Mouse (Mus musculus): ENCODE data around the gene Ctnnd2.

GRCm38 (mm10) chr15:30992357-30992756 is 820.0 kb downstream of the Ctnnd2 start:
- TF ChIP-seq POLR2A (IDR thresholded peaks at IDR 0.05; ENCODE audit: borderline replicate concordance, control insufficient read depth, low read depth, low read length) (no peak), CTCF (IDR thresholded peaks at IDR 0.05; ENCODE audit: control insufficient read depth, insufficient read depth, low read length) (no peak)
